Mouse (Mus musculus): ENCODE measurements around the gene Scube3.
A peak's percentile ranks its signal among the peaks of the same experiment; 100 is the strongest.

The Scube3 gene

DNA sequence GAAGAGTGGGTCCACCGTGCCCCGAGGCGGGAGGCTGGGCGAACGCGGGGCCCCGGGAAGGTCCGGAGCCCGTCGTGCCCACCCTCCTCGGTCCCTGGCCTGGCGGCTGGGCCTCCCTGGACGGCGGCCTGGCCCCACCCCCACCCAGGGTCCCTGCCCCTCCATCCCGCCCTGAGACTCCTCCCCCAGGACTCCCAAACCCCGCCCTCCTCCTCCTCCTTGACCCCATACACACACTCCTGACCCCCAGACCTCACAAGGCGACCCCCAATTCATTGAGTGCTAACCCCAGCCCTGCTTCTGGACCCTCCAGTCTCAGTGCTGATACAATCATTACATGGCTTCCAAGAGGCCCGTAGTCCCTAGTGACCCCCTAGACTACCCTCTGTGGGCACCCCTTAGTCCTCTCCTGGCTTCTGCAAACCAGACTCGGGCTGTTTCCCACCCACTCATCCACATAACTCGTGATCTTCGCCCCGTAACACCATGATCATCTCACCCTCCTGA, 35.7 kb downstream of the Scube3 start:
- no peak for DNase-seq (ENCODE audit: low spot score)

DNA sequence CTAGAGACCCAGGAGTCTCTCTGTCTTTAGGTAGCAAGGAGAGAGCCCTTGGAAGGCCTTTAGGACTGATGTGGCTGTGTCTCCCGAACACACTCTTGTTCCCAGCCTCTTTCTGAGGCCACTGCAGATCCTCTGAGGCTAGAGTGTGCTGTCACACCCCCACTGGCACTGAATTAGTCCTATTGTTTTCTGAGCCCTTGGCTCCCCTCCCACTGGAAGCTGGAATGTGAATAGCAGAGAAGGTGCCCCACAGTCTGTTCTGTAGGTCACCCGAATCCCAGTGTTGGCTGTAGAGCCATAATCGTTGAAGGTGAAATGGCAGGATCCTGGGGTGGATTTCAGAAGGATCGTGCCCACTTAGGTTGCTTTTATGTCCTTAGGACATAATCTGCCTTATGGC, 38.4 kb downstream of the Scube3 start:
- DNase-seq (ENCODE audit: low spot score): peak; percentile 43

DNA sequence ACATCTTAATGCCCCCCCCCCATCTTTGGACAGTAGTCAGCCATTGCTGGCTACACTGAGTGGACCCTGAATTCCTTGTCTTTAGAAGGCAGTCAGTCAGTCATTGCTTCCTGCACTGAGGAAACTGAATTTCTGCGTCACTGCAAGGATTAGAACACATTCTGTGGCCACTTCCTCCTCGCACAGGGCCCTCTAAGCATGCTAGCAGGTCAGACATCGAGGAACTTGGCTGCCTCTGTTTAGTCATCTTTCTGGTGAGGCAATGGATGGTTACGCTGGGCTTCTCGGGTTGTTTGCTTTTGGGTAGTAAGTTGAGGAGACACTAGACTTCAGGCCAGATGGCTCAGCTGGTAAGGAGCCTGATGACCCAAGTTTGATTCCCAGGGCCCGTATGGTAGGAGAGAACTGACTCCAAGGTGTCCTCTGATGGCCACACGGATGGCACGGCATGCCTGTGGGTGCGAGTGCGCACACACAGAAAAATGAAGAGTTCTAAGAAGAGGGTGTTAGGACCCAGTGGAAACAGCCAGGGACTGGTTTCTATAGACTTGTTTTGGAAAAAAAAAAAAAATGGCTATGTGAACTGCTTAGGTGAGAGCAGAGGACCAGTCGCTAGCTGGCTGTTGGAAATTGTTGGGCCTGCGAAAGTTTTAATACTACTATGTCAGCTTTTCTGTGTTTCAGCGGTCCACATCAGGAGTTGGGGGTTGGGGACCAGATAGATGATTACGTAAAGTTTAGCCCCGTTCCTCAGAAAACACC, 39.0 kb downstream of the Scube3 start:
- no peak for DNase-seq (ENCODE audit: low spot score)

DNA sequence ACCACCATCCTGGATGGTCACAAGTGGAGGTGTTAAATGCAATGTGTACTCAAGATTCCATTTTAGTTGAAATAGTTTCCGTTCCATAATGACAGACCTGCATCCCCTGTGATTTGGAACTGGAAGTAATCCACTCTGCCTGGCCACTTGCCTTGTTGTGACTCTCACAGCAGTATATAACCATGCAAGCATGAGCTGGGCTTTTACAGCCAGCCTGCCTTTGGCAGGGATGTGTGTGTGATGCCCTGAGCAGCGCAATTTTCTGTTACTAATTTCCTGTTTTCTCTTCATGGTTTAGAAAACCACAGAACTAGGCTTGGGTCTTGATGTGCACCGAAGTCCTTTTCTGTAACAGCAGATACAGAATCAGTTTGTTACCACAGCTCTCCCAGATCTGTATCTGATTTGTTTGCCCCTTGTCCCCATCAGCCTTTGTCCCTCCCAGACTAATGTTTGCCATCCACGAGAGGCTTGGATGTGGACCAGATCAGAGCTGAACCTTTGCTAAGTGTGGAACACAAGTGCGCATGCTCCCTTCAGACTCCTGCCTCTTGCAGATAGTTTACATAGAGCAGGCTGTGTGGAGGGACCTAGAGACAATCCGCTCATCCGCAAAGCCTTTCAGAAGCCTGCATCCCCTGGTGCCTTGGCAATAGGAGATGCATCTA, 43.2 kb downstream of the Scube3 start:
- no peak for DNase-seq (ENCODE audit: low spot score)

DNA sequence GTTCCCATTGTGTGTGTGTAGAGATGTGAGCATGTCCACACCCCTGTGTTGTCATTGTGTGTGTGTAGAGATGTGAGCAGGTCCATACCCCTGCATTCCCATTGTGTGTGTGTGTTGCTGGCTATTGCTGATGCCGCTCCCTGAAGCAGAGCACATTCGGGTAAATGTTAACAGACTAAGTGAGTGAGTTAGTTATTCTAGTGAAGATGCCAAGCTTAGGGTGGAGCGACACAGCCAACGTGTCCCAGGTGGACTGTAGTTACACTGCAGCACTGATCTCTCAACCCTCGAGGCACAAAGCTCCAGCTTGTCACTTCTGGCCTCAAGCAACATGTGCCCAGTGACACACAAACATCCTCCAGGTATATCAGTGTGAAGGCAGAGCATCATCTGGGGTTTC, 46.4 kb downstream of the Scube3 start:
- DNase-seq (ENCODE audit: low spot score): no peak

DNA sequence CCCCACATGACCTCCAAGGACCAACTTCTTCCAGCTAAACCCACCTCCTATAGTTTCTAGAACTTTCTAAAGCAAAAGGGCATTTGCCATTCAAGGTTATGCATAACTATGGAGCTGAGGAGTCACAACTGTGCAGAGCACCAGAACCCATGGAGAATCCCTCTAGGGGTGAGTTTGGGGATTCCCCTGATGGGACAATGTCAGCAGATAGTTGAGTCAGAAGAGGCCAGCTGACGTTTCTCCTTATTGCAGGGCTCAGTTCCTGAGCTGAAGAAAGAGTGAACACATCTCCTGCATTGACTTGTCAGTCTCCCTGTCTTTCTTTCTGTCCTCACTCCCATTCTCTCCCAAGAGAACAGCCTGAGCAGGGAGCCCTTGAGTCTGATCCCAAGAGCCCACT, 50.8 kb downstream of the Scube3 start:
- DNase-seq (ENCODE audit: low spot score): no peak

DNA sequence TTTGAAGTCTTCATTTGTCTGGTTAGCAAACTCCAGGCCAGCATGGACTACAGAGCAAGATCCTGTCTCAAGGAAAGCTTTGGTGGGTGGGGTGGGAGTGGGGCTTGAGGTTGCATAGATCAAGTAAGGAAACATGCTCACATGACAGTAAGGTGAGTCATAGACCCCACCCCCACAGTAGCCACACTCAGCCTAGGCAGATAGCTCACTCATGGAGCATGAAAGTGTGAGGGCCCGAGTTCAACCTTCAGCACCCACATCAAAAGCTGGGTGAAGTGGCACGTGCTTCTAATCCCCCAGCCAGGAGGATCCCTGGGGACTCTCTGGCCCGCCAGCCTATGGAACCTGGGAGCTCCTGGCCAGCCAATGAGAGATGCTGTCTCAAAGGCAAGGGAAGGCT, 51.6 kb downstream of the Scube3 start:
- DNase-seq (ENCODE audit: low spot score): no peak

DNA sequence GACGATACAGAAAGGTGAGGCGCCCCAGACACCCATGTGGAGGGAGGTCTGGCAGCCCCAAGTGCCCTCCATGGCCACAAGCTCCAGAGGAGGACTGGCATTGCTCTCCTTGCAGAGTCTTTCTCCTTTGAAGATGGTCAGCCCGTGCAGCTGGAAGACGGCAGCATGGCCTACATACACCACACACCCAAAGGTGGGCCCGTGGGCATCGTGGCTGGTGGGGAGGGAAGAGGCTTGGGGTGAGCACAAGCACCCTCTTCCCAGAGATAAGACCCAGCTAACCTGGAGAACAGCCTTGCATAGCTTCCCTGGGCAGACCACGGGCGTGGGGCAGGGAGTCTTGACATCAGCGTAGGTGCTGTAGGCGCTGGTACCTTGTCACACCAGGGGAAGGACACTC, 53.1 kb downstream of the Scube3 start:
- no peak for DNase-seq (ENCODE audit: low spot score)

DNA sequence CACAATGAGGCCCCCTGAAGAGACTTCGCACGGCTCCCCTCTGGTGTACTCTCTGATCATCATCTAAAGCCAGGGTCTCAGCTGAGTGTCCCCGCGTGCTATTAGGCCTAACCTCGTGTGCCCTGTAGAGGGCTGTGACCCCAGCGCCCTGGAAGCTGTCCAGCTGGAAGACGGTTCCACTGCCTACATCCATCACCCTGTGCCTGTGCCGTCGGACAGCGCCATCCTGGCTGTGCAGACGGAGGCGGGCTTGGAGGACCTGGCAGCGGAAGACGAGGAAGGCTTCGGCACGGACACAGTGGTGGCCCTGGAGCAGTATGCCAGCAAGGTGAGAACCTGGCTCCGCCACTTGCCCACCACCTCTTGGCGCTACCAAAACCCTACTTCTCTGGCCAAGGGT, 55.7 kb downstream of the Scube3 start:
- no peak for DNase-seq (ENCODE audit: low spot score)

DNA sequence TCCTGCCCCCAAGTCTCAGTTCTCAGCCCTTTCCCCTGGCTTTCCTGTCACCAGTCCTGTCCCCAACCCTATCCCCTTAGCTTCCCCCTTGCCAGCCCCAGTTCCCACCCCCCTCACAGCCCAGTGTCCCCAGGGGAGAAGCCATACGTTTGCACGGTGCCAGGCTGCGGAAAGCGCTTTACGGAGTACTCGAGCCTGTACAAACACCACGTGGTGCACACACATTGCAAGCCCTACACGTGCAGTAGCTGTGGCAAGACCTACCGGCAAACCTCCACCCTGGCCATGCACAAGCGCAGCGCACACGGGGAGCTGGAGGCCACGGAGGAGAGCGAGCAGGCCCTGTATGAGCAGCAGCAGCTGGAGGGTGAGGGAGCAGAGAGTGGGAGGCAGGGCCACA, 60.0 kb downstream of the Scube3 start:
- DNase-seq (ENCODE audit: low spot score): no peak

DNA sequence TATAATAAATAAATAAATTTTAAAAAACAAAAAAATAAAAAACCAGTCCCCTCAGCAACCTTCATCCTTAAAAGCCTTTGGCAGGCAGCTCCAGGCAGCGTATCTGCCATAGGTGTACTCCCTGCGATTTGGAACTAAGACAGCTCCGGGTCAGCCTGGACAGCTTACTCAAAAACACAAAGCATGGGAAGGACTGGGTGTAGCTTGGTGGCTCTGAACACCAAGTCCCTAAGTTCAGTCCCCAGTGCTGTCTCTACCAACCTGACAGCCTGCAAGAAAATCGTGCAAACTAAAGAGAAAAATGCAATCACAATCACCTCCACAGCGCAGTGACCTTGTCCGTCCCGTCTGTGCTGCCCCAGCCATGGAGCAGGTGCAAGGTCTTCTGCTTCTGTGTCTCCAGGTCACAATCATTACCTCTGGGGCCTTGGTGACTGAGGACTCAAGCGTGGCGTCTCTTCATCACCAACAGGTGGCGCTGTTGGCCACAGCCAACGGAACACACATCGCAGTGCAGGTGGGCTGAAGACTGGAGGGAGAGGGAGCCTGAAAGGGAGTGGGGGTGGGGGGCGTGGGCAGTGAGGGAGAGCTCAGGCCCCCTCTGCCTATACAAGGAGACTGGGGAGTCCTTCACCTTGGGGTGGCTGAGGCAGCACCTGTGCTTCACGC, 62.2 kb downstream of the Scube3 start:
- no peak for DNase-seq (ENCODE audit: low spot score)

DNA sequence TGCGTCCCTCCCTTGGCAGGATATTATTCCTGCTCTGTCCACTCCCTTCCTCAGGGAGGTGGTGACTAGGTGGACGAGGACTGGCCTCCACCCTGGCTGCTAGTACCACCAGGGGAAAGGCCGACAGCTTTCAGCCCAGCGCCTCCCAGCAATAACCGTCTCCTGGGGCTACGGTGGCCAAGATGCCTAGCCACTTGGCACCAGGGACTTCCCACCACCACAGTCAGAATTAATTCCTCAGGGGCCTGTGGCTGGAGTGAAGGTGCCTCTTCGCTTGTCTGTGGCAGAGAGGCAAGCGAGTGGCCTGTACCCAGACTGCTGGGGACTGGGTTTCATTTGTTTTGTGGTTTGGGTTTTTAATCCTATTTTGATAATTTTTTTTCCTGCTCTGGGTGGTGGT, 63.5 kb downstream of the Scube3 start:
- no peak for DNase-seq (ENCODE audit: low spot score)

DNA sequence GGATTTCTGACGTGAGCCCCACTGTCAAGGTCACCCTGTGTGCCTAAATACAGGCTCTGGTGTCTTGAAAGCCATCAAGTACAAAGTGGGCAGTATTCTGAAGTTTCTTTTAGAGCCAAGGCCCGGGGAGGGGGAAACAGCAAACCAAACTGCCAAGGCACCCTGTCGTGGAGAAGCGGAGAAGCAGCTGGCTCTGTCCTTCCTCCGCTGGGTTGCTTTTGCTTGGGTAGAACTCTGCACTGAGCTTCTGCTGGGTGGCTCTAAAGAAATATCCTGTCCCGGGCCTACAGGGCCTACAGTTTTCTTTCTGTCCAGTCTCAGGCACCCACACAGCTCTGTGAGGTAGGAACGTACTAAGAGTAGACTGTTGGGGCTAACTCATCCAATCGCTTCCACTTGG, 65.2 kb downstream of the Scube3 start:
- DNase-seq (ENCODE audit: low spot score): no peak

DNA sequence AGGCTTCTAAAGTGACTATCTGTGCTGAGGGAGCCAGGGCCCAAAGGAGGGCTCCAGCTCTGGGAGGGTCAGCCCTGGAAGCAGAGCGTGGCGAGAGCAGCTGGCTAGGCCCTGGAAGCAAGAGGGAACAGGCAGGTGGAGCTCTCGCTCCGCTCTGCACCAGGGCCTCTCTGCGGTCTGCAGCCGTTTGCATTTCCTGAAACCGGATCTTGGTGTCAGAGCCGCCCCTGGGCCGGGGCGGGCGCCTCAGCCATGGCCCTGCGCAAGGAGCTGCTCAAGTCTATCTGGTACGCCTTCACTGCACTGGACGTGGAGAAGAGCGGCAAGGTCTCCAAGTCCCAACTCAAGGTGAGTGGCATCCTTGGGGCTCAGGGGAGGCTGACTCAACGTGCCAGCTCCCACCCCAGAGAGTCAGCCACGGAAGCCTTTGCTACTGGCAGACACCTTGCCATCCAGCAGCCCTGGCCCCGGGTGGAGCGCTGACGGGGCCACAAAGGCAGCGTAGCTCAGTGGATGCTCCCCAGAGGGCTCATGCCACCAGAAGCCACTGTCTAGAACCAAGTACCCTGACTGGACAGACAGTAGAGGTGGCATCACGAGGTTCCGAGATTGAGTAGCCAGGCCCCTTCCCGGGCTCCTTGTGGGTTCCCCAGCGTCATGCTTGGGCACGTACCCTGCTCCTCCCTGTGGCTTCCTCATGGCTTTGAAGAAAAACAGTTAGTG, 65.8 kb downstream of the Scube3 start, which contains the start of gene Def6:
Gene Def6 (plus strand): TSS at position 188 of the 723 bp plus-strand sequence.
- peak; percentile 47 for DNase-seq (ENCODE audit: low spot score)

DNA sequence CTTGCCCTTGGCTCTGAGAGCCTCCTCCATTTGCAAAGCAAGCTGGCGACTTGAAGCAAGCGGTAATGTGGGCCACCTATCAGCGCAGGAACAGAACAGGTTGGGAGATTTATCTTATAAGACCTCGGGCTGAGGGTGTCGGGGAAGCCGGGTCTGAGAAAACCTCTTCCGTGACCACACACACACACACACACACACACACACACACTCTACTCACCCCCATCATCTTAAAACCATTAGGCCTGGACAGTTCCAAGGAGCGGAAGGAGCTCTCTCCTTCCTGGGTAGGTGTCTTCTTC, 66.3 kb downstream of the Scube3 start:
- DNase-seq (ENCODE audit: low spot score): no peak

DNA sequence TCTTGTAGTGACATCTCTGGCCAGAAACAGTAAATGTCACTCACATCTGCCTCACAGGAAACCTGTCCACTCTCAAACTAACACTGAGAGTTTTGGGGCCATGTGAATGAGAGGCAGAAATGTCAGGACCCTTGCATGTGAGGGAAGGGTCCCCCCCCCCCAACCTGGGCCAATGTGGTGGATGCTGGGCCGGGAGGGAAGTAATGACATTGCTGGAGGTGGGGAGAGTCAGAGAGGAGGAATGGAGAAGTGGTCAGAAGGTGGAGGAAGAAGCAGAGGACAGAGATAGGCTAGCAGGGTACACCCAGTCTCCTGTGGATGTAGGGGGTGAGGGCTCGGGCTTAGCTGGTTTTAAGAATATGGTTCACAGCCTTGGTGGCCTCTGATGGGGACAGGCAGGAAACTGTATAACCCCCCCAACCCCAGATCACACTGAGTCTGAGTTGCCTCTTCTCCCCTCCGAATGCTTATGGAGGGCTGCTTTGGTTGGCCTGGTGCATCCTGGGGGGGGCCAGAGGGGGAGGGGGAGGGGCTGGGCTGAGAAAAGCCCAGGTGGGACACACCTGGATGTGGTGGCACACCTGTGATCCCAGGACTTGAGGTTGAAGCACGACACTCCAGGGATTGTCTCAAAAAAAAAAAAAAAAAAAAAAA, 67.6 kb downstream of the Scube3 start:
- no peak for DNase-seq (ENCODE audit: low spot score)

DNA sequence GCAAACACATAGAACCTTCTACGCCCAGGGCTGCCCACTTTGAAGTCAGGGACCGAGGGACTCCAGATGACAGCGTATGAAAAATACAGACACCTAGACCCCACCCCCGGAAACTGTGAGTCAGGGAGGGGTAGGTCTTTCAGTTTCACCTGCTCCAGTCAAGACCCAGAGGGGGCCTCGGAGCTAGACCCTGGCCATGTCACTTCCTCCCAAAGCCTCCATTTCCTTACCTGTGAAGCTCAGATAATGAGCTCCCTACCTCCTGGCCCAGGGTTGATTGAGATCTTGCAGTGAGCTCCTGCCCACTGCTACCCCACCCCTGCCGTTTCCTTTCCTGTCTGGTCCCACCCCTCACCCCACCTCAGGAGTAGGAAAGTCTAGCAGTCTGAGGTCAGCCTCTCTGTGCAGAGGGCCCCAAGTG, 70.0 kb downstream of the Scube3 start:
- no peak for DNase-seq (ENCODE audit: low spot score)

DNA sequence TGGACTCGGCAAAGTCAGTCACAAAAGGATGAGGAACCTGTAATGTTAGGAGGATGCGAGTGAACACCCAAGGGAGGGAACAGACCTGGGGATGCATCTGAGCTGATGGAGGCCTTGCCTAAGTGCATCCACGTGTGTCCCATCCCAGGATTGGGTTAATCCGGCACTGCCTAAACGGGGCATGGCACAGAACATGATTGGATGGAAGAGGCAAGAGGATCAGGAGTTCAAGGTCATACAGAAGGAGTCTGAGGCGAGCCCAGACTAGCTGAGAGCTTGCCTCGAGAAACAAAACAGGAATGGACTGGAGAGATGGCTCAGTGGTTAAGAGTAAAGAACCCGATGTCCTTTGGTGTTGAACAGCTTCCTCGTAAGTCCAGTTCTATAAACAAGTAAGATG, 70.5 kb downstream of the Scube3 start:
- no peak for DNase-seq (ENCODE audit: low spot score)

DNA sequence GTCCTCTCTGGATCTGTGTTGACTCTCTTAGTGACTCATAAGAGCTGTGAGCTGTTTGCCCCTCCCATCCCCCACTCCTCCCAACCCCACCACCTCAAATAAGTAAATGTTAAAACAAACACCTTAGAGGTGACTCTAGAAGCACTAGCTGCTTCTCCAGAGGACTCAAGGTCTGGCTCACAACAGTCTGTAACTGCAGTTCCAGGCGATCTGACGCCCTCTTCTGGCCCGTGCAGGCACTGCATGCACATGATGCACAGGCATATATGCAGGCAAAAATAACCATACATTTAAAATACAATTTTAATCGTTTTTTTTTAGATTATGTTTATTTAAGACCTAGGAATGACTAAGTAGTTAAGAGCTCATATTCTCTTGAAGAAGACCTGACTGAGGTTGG, 71.3 kb downstream of the Scube3 start:
- DNase-seq (ENCODE audit: low spot score): no peak

DNA sequence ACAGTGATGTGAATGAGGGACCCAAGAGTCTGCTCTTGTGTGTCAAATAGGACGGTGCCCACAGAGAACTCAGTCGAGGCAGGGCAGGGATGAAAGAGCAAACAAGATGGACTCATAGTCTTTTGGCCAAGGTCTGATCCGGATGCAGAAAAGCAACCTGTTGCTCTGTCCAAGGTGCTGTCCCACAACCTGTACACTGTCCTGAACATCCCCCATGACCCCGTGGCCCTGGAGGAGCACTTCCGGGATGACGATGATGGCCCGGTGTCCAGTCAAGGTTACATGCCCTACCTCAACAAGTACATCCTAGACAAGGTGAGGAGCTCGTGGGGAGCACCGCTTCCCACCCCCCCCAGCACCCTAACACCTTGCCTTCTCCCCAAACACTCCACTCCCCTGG, 74.8 kb downstream of the Scube3 start:
- no peak for DNase-seq (ENCODE audit: low spot score)

DNA sequence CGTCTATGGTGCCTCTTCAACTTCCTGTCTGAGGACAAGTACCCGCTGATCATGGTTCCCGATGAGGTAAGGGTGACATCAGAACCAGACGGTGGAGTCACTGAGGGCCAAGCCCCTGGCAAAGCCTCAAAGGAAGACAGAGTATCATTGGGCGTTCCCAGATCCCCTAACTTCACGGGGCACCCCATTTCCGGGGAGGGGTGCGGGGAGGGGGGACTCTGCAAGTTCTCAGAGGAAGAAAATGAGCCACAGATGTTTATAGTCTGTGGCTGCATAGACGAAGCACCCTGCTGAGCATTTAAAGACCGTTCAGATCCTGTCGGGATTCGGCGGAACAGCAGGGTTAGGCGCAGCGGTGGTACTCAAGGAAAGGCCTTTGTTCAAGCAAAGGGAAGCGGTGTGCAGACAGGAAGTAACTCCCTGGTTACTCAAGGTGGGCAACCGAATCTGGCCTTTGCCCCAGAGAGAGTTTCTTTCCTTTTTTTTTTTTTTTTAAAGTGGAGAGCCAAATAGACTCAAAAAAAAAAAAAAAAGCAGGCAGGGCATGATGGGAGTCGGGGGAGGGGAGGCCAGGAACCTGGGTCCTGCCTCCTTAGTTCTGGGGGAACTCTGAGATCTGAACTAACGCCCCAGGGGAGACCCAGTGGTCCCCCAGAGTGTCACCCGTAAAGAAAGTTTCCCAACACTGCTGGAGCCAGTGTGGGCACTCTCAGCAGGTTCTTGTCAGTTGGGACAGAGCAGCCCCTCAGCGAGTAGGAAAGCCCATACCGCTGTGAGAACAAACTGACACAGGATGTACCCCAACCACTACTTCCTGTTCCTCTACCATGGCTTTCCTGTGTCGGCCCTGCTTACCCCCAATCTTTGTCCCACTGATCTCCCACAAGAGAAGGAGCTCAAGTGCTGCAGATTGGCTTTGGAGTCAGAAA, 76.0 kb downstream of the Scube3 start:
- no peak for DNase-seq (ENCODE audit: low spot score)
